Mouse (Mus musculus) spleen, adult 2 months (tissue): ENCODE data around the gene Xk.

Source experiments
- CTCF ChIP-seq: fragments of 200-500 bp; IDR thresholded peaks from 2 replicates; pipeline ENCODE4 v1.5.1; 2011; ENCODE audit warnings: mild to moderate bottlenecking, inconsistent platforms; ENCODE audit not compliant: insufficient read depth, insufficient read length, insufficient replicate concordance; ENCODE audit errors: extremely low read depth
- POLR2A ChIP-seq: fragments of 200-500 bp; IDR thresholded peaks from 2 replicates; pipeline ENCODE4 v1.6.1; 2011; ENCODE audit warnings: low read depth, low read length, inconsistent platforms

DNA sequence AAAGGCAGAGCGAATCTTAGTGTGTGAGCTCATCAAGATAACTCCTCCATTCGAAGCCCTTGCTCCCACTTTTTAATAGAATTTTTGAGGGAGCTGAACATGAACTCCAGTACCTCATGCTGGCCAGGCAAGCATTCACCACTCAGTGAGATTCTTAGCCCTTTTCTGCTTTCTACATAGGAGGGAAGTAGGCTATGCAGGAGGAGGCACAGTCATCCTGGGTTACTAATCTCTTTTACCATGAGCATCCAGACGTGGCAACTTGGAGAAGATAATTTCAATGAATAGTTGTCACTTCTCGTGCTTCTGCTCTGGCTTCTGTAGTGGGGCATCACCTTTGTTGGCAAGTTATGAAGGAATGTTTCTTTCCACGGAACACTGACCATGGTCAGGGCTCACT, 15.8 kb upstream of the Xk start, which contains the start of gene Gm14862:
- no peak for TF ChIP-seq POLR2A
- no peak for TF ChIP-seq CTCF
